Mouse (Mus musculus): ENCODE measurements around the gene Osbpl8.

GRCm38 (mm10) chr10:111139170-111139569 is 25.4 kb upstream of the Osbpl8 start:
- TF ChIP-seq CTCF (IDR thresholded peaks at IDR 0.05; ENCODE audit: low read depth, low read length) (no peak), POLR2A (IDR thresholded peaks at IDR 0.05; ENCODE audit: extremely low read depth, insufficient read depth, low read length) (no peak)

Measured in liver, adult 2 months (tissue).